Mouse (Mus musculus): ENCODE results near the gene Arr3. TPM values are rescaled to one million over a fixed set of nuclear protein-coding genes. Genes with fewer than 3 reads are reported as not detected.

Gene Arr3
- total RNA-seq (2017), result not detected in 2 replicates

GRCm38 (mm10) chrX:100605314-100605713 is at the start of gene Arr3:
Arr3 (plus strand) TSS chrX:100605497.
- no peak for ATAC-seq (replicated peaks; ENCODE audit: low read depth, poor library complexity, severe bottlenecking)

GRCm38 (mm10) chrX:100556026-100556425 is 49.3 kb upstream of the Arr3 start:
- ATAC-seq (replicated peaks; ENCODE audit: low read depth, poor library complexity, severe bottlenecking), result no peak

- ATAC-seq (replicated peaks; ENCODE audit: low read depth, poor library complexity, severe bottlenecking), result no peak
Observed at GRCm38 (mm10) chrX:100565696-100566095, 39.6 kb upstream of the Arr3 start.

GRCm38 (mm10) chrX:100571951-100572350 is 33.3 kb upstream of the Arr3 start, which contains the start of gene Awat1:
Awat1 (plus strand) TSS chrX:100572251.
- no peak for ATAC-seq (replicated peaks; ENCODE audit: low read depth, poor library complexity, severe bottlenecking)

GRCm38 (mm10) chrX:100594791-100595190 is 10.5 kb upstream of the Arr3 start, which contains the start of gene P2ry4:
P2ry4 (minus strand) TSS chrX:100594869.
- ATAC-seq (replicated peaks; ENCODE audit: low read depth, poor library complexity, severe bottlenecking), result no peak

GRCm38 (mm10) chrX:100597439-100597838 is 7.9 kb upstream of the Arr3 start:
- ATAC-seq (replicated peaks; ENCODE audit: low read depth, poor library complexity, severe bottlenecking), result no peak

- no peak for ATAC-seq (replicated peaks; ENCODE audit: low read depth, poor library complexity, severe bottlenecking)
Observed at GRCm38 (mm10) chrX:100599755-100600154, 5.5 kb upstream of the Arr3 start.

GRCm38 (mm10) chrX:100618488-100618887 is 13.2 kb downstream of the Arr3 start:
- no peak for ATAC-seq (replicated peaks; ENCODE audit: low read depth, poor library complexity, severe bottlenecking)

GRCm38 (mm10) chrX:100621366-100621765 is 16.1 kb downstream of the Arr3 start:
- ATAC-seq (replicated peaks; ENCODE audit: low read depth, poor library complexity, severe bottlenecking), result no peak

- ATAC-seq (replicated peaks; ENCODE audit: low read depth, poor library complexity, severe bottlenecking), result no peak
Observed at GRCm38 (mm10) chrX:100624242-100624641, 18.9 kb downstream of the Arr3 start.

- ATAC-seq (replicated peaks; ENCODE audit: low read depth, poor library complexity, severe bottlenecking), result no peak
Observed at GRCm38 (mm10) chrX:100625146-100625545, 19.8 kb downstream of the Arr3 start.

- no peak for ATAC-seq (replicated peaks; ENCODE audit: low read depth, poor library complexity, severe bottlenecking)
Observed at GRCm38 (mm10) chrX:100625546-100625801, 20.2 kb downstream of the Arr3 start, which contains the start of gene Kif4. Kif4 (plus strand) TSS chrX:100625737.

GRCm38 (mm10) chrX:100625802-100626793 is 20.8 kb downstream of the Arr3 start, which contains the start of gene Pdzd11:
Pdzd11 (minus strand) TSS chrX:100626568.
- ATAC-seq (replicated peaks; ENCODE audit: low read depth, poor library complexity, severe bottlenecking), result peak; percentile 100

GRCm38 (mm10) chrX:100629076-100629475 is 23.8 kb downstream of the Arr3 start:
- ATAC-seq (replicated peaks; ENCODE audit: low read depth, poor library complexity, severe bottlenecking), result no peak

- ATAC-seq (replicated peaks; ENCODE audit: low read depth, poor library complexity, severe bottlenecking), result no peak
Observed at GRCm38 (mm10) chrX:100638477-100638876, 33.2 kb downstream of the Arr3 start.

GRCm38 (mm10) chrX:100652848-100653247 is 47.6 kb downstream of the Arr3 start:
- no peak for ATAC-seq (replicated peaks; ENCODE audit: low read depth, poor library complexity, severe bottlenecking)

GRCm38 (mm10) chrX:100664825-100665224 is 59.5 kb downstream of the Arr3 start:
- ATAC-seq (replicated peaks; ENCODE audit: low read depth, poor library complexity, severe bottlenecking), result no peak

Other genes starting within 250 kb of the Arr3 start
- gene Otud6a, start 176.5 kb upstream of the Arr3 start, total RNA-seq (2017), result not detected in 2 replicates
- gene Awat2, start 162.8 kb upstream of the Arr3 start, total RNA-seq (2017), result 0.82 TPM in 1 of 2 replicates, not detected in the other
- gene Igbp1, start 111.2 kb upstream of the Arr3 start, total RNA-seq (2017), result 115 and 132 TPM in 2 replicates
- not detected in 2 replicates for gene Dgat2l6, start 80.7 kb upstream of the Arr3 start, total RNA-seq (2017)
- not detected in 2 replicates for gene Awat1, start 33.2 kb upstream of the Arr3 start, total RNA-seq (2017)
- gene P2ry4, start 10.6 kb upstream of the Arr3 start, total RNA-seq (2017), result not detected in 2 replicates
- gene Kif4, start 20.2 kb downstream of the Arr3 start, total RNA-seq (2017), result 42.7 and 50.8 TPM in 2 replicates
- gene Pdzd11, start 21.1 kb downstream of the Arr3 start, total RNA-seq (2017), result 20.1 and 20.9 TPM in 2 replicates
- gene Gdpd2, start 124.4 kb downstream of the Arr3 start, total RNA-seq (2017), result 0.58 TPM in 1 of 2 replicates, not detected in the other
- 13.4 and 17.0 TPM in 2 replicates for gene Dlg3, start 162.2 kb downstream of the Arr3 start, total RNA-seq (2017)

Data from common myeloid progenitor, adult 5-6 weeks (primary cell).